Mouse (Mus musculus): ENCODE measurements around the gene Cfap99. TPM values are rescaled to one million over a fixed set of nuclear protein-coding genes. Genes with fewer than 3 reads are reported as not detected.

The Cfap99 gene
- polyA plus RNA-seq, 1 experiment from 2014 or later: 0.43 TPM

GRCm38 (mm10) chr5:34335539-34336096 lies 47.2 kb downstream of the Cfap99 start:
- WGBS: 1% methylated on average over 21 of the region's 21 CpGs
- no peaks in the 10 kb centered on the region for H3K27me3 ChIP-seq (ENCODE audit: control insufficient read depth, insufficient read depth, low read depth, low read length)
- H3K9me3 ChIP-seq (ENCODE audit: control insufficient read depth, low read length): no peaks in the 10 kb centered on the region
- ATAC-seq (ENCODE audit: low read depth): peak; percentile 59
- peak overlapping the region; percentile 99 for H3K9ac ChIP-seq (ENCODE audit: low read length)
- peak overlapping the region; percentile 85 for H3K4me2 ChIP-seq (ENCODE audit: low read depth, low read length)
- H3K4me3 ChIP-seq (ENCODE audit: low read length): peak overlapping the region; percentile 99
- H3K4me1 ChIP-seq (replicated peaks; ENCODE audit: control insufficient read depth, insufficient read depth, low read length): peaks cover 11% of the 10 kb centered on the region
- peaks cover 4% of the 10 kb centered on the region; the same call in 1 of the 2 replicates for H3K36me3 ChIP-seq (ENCODE audit: control insufficient read depth, insufficient read depth, low read length)
- peak overlapping the region; percentile 94 for H3K27ac ChIP-seq (ENCODE audit: low read length)

GRCm38 (mm10) chr5:34336097-34336774 lies 47.8 kb downstream of the Cfap99 start, which contains the start of gene Rnf4:
Rnf4 (plus strand) TSS chr5:34336289.
- WGBS: under 1% methylated on average over 66 of the region's 67 CpGs
- no peaks in the 10 kb centered on the region for H3K27me3 ChIP-seq (ENCODE audit: control insufficient read depth, insufficient read depth, low read depth, low read length)
- peaks cover 4% of the 10 kb centered on the region; the same call in 1 of the 2 replicates for H3K36me3 ChIP-seq (ENCODE audit: control insufficient read depth, insufficient read depth, low read length)
- peaks cover 13% of the 10 kb centered on the region for H3K4me1 ChIP-seq (replicated peaks; ENCODE audit: control insufficient read depth, insufficient read depth, low read length)
- peak within 1 kb of the TSS; percentile 99 for H3K4me3 ChIP-seq (ENCODE audit: low read length)
- H3K9me3 ChIP-seq (ENCODE audit: control insufficient read depth, low read length): no peaks in the 10 kb centered on the region
- H3K27ac ChIP-seq (ENCODE audit: low read length): peak within 1 kb of the TSS; percentile 97
- H3K4me2 ChIP-seq (ENCODE audit: low read depth, low read length): peak within 1 kb of the TSS; percentile 91
- peak; percentile 99 for ATAC-seq (ENCODE audit: low read depth)
- peak within 1 kb of the TSS; percentile 99 for H3K9ac ChIP-seq (ENCODE audit: low read length)

DNA sequence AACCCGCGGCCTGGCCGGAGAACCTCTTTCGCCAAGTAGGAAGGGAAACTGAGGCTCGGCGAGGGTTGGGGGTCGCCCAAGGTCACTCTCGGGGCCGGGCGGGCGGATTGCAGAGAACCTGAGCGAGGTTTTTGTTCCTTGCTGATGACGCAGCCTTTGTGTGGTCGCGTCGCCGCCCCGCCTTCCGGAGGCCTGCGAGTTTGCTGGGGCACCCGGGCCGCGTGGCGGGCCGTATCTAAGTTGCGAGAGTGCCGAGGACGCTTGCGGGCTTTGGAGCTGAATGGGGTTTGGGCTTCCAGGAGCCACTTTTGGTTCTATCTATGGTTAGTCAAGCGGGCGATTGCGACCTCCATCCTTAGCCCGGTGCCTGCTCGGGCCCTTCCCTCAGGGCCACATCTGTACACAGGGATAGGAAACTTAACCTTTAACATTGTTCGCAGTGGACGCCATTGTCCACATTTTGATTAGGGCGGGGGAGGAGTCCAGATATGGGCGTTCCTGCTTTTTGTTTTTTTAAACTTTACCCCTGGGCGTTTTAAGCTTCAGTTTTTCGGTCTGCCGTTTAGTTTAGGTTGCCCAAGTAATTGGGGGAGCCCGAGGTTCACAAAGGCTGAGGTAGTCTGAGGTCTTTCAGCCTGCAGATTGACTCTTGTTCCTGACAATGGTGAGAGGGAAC lies 48.5 kb downstream of the Cfap99 start:
- Histone ChIP-seq H3K4me3 (ENCODE audit: low read length) (peak overlapping the region; percentile 99), H3K27me3 (ENCODE audit: control insufficient read depth, insufficient read depth, low read depth, low read length) (no peaks in the 10 kb centered on the region), H3K27ac (ENCODE audit: low read length) (peak overlapping the region; percentile 97), H3K4me1 (replicated peaks; ENCODE audit: control insufficient read depth, insufficient read depth, low read length) (peaks cover 15% of the 10 kb centered on the region), H3K9ac (ENCODE audit: low read length) (peak overlapping the region; percentile 99), H3K9me3 (ENCODE audit: control insufficient read depth, low read length) (no peaks in the 10 kb centered on the region), H3K36me3 (ENCODE audit: control insufficient read depth, insufficient read depth, low read length) (peaks cover 4% of the 10 kb centered on the region; the same call in 1 of the 2 replicates), H3K4me2 (ENCODE audit: low read depth, low read length) (peak overlapping the region; percentile 91)
- ATAC-seq (ENCODE audit: low read depth): peak; percentile 62
- under 1% methylated on average over 42 of the region's 42 CpGs for WGBS

- Histone ChIP-seq H3K4me2 (ENCODE audit: low read depth, low read length) (no peak overlapping the region), H3K9me3 (ENCODE audit: control insufficient read depth, low read length) (no peaks in the 10 kb centered on the region), H3K4me1 (replicated peaks; ENCODE audit: control insufficient read depth, insufficient read depth, low read length) (peaks cover 13% of the 10 kb centered on the region), H3K27ac (ENCODE audit: low read length) (no peak overlapping the region), H3K9ac (ENCODE audit: low read length) (no peak overlapping the region), H3K4me3 (ENCODE audit: low read length) (no peak overlapping the region), H3K27me3 (ENCODE audit: control insufficient read depth, insufficient read depth, low read depth, low read length) (no peaks in the 10 kb centered on the region), H3K36me3 (ENCODE audit: control insufficient read depth, insufficient read depth, low read length) (peaks cover 12% of the 10 kb centered on the region; the same call in 1 of the 2 replicates)
- 96% methylated on average over 6 of the region's 6 CpGs for WGBS
- no peak for ATAC-seq (ENCODE audit: low read depth)
These were observed 51.8 kb downstream of the Cfap99 start for GRCm38 (mm10) chr5:34340246-34340645.

DNA sequence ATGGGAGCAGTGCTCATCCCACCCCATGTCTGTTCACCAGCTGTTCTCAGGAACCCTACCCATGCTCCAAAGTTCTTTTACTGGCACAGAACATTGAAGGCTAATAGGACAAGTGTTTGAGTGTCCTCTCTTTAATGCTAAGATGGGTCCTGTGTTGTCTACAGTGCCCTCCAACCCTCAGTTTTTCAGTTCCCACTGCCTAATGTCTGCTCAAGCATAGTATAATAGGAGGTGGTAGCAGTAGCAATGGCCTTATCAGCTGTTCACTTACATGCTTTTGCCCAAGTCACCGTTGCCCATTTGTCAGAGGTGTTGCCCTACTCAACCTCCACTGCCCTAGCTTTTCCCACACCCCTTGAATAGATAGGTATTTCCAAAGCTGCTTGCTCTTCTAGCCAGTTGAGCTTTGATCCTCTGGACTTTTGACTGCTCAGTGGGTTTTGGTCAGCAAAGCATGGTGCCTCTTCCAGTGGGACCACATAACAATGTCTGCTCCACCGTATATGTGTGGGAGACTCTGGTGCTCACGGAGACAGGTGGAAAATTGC lies 63.8 kb downstream of the Cfap99 start:
- no peak for ATAC-seq (ENCODE audit: low read depth)
- Histone ChIP-seq H3K9ac (ENCODE audit: low read length) (no peak overlapping the region), H3K36me3 (ENCODE audit: control insufficient read depth, insufficient read depth, low read length) (peaks cover 73% of the 10 kb centered on the region), H3K9me3 (ENCODE audit: control insufficient read depth, low read length) (no peaks in the 10 kb centered on the region), H3K27ac (ENCODE audit: low read length) (no peak overlapping the region), H3K4me2 (ENCODE audit: low read depth, low read length) (no peak overlapping the region), H3K27me3 (ENCODE audit: control insufficient read depth, insufficient read depth, low read depth, low read length) (no peaks in the 10 kb centered on the region), H3K4me1 (replicated peaks; ENCODE audit: control insufficient read depth, insufficient read depth, low read length) (no peaks in the 10 kb centered on the region), H3K4me3 (ENCODE audit: low read length) (no peak overlapping the region)
- WGBS: 90% methylated on average over 3 of the region's 3 CpGs

DNA sequence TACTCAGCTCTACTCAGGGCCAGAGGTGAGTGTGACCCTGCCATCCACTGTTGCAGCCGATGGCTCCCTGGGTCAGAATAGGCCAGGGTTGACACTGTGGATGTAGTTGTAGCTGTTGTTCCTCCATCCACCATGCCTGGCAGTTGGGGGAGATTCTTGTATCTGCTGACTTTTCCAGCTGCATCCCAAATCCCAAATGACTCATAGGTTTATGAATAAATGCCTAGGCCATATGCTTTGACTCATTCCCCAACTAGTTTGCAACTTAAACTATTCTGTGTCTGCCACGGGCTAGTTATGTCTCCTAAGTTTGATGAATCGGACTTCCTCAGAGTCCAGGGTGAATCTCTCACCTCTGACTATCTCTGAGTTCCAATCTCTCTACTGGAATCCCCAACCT lies 71.9 kb downstream of the Cfap99 start:
- peaks cover 20% of the 10 kb centered on the region for H3K36me3 ChIP-seq (ENCODE audit: control insufficient read depth, insufficient read depth, low read length)
- no peak overlapping the region for H3K9ac ChIP-seq (ENCODE audit: low read length)
- 86% methylated on average over 3 of the region's 3 CpGs for WGBS
- no peaks in the 10 kb centered on the region for H3K9me3 ChIP-seq (ENCODE audit: control insufficient read depth, low read length)
- no peak overlapping the region for H3K27ac ChIP-seq (ENCODE audit: low read length)
- no peaks in the 10 kb centered on the region for H3K27me3 ChIP-seq (ENCODE audit: control insufficient read depth, insufficient read depth, low read depth, low read length)
- H3K4me3 ChIP-seq (ENCODE audit: low read length): no peak overlapping the region
- H3K4me1 ChIP-seq (replicated peaks; ENCODE audit: control insufficient read depth, insufficient read depth, low read length): no peaks in the 10 kb centered on the region
- ATAC-seq (ENCODE audit: low read depth): no peak
- H3K4me2 ChIP-seq (ENCODE audit: low read depth, low read length): no peak overlapping the region

DNA sequence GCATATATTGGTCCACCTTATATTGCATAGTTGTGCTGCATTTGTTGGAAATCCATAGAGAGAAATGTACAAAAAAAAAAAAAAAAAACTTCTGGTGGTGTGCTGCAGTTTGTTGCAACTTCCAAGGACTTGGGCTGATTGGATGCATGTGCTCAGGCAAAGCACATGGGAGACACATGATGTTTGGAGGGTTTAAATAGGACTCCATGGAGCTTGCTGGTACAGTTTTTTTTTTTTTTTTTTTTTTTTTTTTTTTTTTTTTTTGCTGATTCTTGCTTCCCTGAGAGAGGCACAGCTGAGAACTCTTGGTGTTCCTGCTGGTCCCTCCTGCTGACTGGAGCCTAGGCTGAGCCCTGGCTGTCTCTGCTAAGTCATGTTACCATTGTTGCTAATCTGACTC lies 74.7 kb downstream of the Cfap99 start:
- Histone ChIP-seq H3K36me3 (ENCODE audit: control insufficient read depth, insufficient read depth, low read length) (peaks cover 7% of the 10 kb centered on the region), H3K9ac (ENCODE audit: low read length) (no peak overlapping the region), H3K9me3 (ENCODE audit: control insufficient read depth, low read length) (no peaks in the 10 kb centered on the region), H3K27ac (ENCODE audit: low read length) (no peak overlapping the region), H3K4me2 (ENCODE audit: low read depth, low read length) (no peak overlapping the region), H3K27me3 (ENCODE audit: control insufficient read depth, insufficient read depth, low read depth, low read length) (no peaks in the 10 kb centered on the region), H3K4me3 (ENCODE audit: low read length) (no peak overlapping the region), H3K4me1 (replicated peaks; ENCODE audit: control insufficient read depth, insufficient read depth, low read length) (no peaks in the 10 kb centered on the region)
- no peak for ATAC-seq (ENCODE audit: low read depth)

DNA sequence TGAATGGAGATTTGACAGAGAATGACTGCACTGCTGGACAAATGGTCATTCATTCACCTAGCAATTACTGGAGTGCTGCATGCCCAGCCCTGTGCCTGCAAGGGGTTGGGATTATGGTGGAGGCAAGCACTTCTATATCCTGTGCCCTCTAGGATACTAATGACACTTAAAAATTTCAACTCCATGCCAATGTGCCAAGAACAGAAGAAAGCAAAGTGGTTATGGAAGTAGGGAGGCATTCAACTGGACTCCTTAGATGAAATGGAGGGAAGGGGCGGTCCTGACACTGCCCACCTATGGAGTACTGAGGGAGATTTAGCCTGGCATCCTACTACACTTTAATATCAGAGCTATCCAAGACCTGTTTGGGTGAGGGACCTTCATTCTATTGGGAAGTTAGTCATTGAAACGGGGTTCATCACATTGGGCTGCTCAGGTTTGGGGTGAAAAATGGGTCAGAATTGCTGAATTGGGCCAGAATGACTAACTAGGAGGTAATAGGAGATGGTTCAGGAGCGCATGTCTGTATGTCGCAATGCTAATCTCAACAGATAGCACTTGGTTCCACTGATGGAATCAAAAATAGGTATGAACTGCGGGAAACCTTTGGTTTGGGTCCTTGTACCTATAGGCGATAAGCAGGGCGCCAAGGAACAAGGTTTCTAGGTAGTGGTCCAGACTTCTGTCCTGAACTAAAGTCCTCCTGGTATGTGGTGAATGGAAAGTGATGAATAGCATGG lies 80.3 kb downstream of the Cfap99 start:
- Histone ChIP-seq H3K9ac (ENCODE audit: low read length) (peak overlapping the region; percentile 70), H3K9me3 (ENCODE audit: control insufficient read depth, low read length) (no peaks in the 10 kb centered on the region), H3K27ac (ENCODE audit: low read length) (peak overlapping the region; percentile 62), H3K27me3 (ENCODE audit: control insufficient read depth, insufficient read depth, low read depth, low read length) (no peaks in the 10 kb centered on the region), H3K4me3 (ENCODE audit: low read length) (peak overlapping the region; percentile 90), H3K4me1 (replicated peaks; ENCODE audit: control insufficient read depth, insufficient read depth, low read length) (peaks cover 18% of the 10 kb centered on the region), H3K36me3 (ENCODE audit: control insufficient read depth, insufficient read depth, low read length) (peaks cover 5% of the 10 kb centered on the region), H3K4me2 (ENCODE audit: low read depth, low read length) (peak overlapping the region; percentile 61)
- no peak for ATAC-seq (ENCODE audit: low read depth)
- 65% methylated on average over 7 of the region's 7 CpGs for WGBS

Data from lung, embryonic 16.5 days (tissue).